Mouse (Mus musculus): ENCODE measurements around the gene Gars. TPM values are rescaled to one million over a fixed set of nuclear protein-coding genes. Genes with fewer than 3 reads are reported as not detected.

The Gars gene
- total and polyA plus RNA-seq, 3 experiments, result 171 to 325 (median 225) TPM

DNA sequence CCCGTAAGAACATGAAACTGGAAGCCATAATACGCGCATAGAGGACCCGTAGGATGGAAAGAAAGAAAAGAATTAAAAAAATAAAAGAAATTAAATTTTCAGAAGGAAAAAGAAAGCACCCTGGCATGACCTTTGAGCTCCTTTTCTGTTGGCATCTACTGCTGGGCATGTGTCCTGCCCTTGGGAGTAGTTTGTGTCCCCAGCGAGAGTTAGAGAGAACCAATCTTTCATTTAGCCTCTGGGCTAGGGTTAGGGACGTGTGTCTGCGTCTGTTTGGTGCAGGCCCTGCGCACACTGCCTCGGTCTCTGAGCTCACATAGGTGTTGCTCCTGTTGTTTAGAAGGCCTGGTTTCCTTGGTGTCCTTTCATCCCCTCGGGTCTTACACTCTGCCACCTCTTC is 11.4 kb downstream of the Gars start:
- peaks cover 0 to 59% of the 10 kb centered on the region in 2 experiments; a peak in 2 of 4 replicates for H3K36me3 ChIP-seq (ENCODE audit: control insufficient read depth in 1 of 2, insufficient read depth in 2 of 2, low read length in 2 of 2)
- H3K4me1 ChIP-seq (ENCODE audit: control insufficient read depth in 1 of 2, insufficient read depth in 2 of 2, low read length in 2 of 2), result no peaks in the 10 kb centered on the region
- TF ChIP-seq ZNF384 (IDR thresholded peaks at IDR 0.05; ENCODE audit: low read depth, low read length) (no peak), RCOR1 (IDR thresholded peaks at IDR 0.05; ENCODE audit: low read depth, low read length) (no peak), RAD21 (IDR thresholded peaks at IDR 0.05; ENCODE audit: low read depth, low read length) (no peak), ZKSCAN1 (IDR thresholded peaks at IDR 0.05; ENCODE audit: low read depth, low read length) (no peak), ZC3H11A (IDR thresholded peaks at IDR 0.05; ENCODE audit: low read depth, low read length) (no peak), CTCF (IDR thresholded peaks at IDR 0.05 in 2 of 3, conservative IDR thresholded peaks at IDR 0.05 in 1 of 3; ENCODE audit: control insufficient read depth in 1 of 3, insufficient read depth in 1 of 3, low read depth in 2 of 3, low read length in 3 of 3, poor library complexity in 1 of 3, severe bottlenecking in 1 of 3) (no peak), CHD1 (IDR thresholded peaks at IDR 0.05; ENCODE audit: low read depth, low read length) (no peak), SMC3 (IDR thresholded peaks at IDR 0.05; ENCODE audit: low read depth, low read length) (no peak), MEF2A (IDR thresholded peaks at IDR 0.05; ENCODE audit: extremely low read depth, insufficient replicate concordance, low read depth, low read length, poor library complexity, severe bottlenecking) (no peak), MAX (IDR thresholded peaks at IDR 0.05; ENCODE audit: low read length) (no peak), TAL1 (IDR thresholded peaks at IDR 0.05; ENCODE audit: low read length) (no peak), ETS1 (IDR thresholded peaks at IDR 0.05; ENCODE audit: low read depth, low read length) (no peak), USF1 (IDR thresholded peaks at IDR 0.05; ENCODE audit: low read depth, low read length) (no peak), HCFC1 (IDR thresholded peaks at IDR 0.05; ENCODE audit: low read depth, low read length) (no peak), E2F4 (IDR thresholded peaks at IDR 0.05; ENCODE audit: borderline replicate concordance, low read depth, low read length) (no peak), TCF12 (IDR thresholded peaks at IDR 0.05; ENCODE audit: low read depth, low read length) (no peak), MYC (IDR thresholded peaks at IDR 0.05; ENCODE audit: low read depth, low read length) (no peak)
- no peaks in the 10 kb centered on the region for H3K27me3 ChIP-seq (ENCODE audit: control insufficient read depth in 1 of 2, insufficient read depth in 2 of 2, low read length in 2 of 2)
- no peak overlapping the region for H3K27ac ChIP-seq (ENCODE audit: control insufficient read depth, low read depth, low read length)
- H3K4me3 ChIP-seq (ENCODE audit: control insufficient read depth in 1 of 2, insufficient read depth in 1 of 2, low read depth in 2 of 2, low read length in 2 of 2), result no peak overlapping the region
- no peak overlapping the region for H3K9ac ChIP-seq (ENCODE audit: control insufficient read depth, low read depth, low read length, poor library complexity, severe bottlenecking)
- no peaks in the 10 kb centered on the region for H3K9me3 ChIP-seq (replicated peaks; ENCODE audit: insufficient read depth, low read length)
- no peak for DNase-seq (ENCODE audit: low read depth, low spot score)
- H3K79me2 ChIP-seq (ENCODE audit: control insufficient read depth, insufficient read depth, low read length, poor library complexity), result peaks cover 21% of the 10 kb centered on the region

DNA sequence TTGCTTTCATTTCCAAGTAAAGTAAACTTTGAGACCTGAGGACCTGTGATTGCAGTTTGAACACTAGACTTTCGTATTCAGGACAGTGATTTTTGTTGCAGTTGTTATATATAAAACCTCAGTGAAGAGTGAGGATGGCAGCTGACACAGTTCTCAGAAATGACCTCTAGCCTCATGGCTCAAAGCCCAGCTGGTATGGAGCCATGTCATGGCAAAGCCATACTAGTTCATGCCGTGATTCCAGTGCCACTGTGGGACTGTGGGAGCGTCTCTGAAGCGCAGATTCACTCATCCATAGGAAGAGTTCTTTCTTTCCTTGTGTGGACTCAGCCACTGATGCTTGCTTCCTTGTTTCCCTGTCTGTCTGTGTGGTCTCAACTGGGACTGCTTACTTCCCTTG is 16.7 kb downstream of the Gars start:
- DNase-seq (ENCODE audit: low read depth, low spot score), result no peak
- Histone ChIP-seq H3K4me1 (ENCODE audit: control insufficient read depth in 1 of 2, insufficient read depth in 2 of 2, low read length in 2 of 2) (no peaks in the 10 kb centered on the region), H3K27ac (ENCODE audit: control insufficient read depth, low read depth, low read length) (no peak overlapping the region), H3K9ac (ENCODE audit: control insufficient read depth, low read depth, low read length, poor library complexity, severe bottlenecking) (no peak overlapping the region), H3K79me2 (ENCODE audit: control insufficient read depth, insufficient read depth, low read length, poor library complexity) (no peaks in the 10 kb centered on the region), H3K27me3 (ENCODE audit: control insufficient read depth in 1 of 2, insufficient read depth in 2 of 2, low read length in 2 of 2) (no peaks in the 10 kb centered on the region), H3K4me3 (ENCODE audit: control insufficient read depth in 1 of 2, insufficient read depth in 1 of 2, low read depth in 2 of 2, low read length in 2 of 2) (no peak overlapping the region), H3K36me3 (ENCODE audit: control insufficient read depth in 1 of 2, insufficient read depth in 2 of 2, low read length in 2 of 2) (peaks cover 0 to 67% of the 10 kb centered on the region in 2 experiments; a peak in 2 of 4 replicates), H3K9me3 (replicated peaks; ENCODE audit: insufficient read depth, low read length) (no peaks in the 10 kb centered on the region)
- TF ChIP-seq RCOR1 (IDR thresholded peaks at IDR 0.05; ENCODE audit: low read depth, low read length), result no peak
- TF ChIP-seq POLR2AphosphoS2 (IDR thresholded peaks at IDR 0.05; ENCODE audit: low read length), result no peak
- TF ChIP-seq ZNF384 (IDR thresholded peaks at IDR 0.05; ENCODE audit: low read depth, low read length), result no peak
- no peak for TF ChIP-seq NRF1 (IDR thresholded peaks at IDR 0.05; ENCODE audit: insufficient read depth, low read depth, low read length, poor library complexity, severe bottlenecking)

All from MEL (cell line).